Mouse (Mus musculus): ENCODE data around the gene Pet100. TPM values are rescaled to one million over a fixed set of nuclear protein-coding genes. Genes with fewer than 3 reads are reported as not detected.
"Not testable (repeated sequence)": the region's sequence is repeated elsewhere in the genome, so short reads cannot be mapped to it uniquely, and the experiment has no call there.

Gene Pet100
- 67.1 and 72.7 TPM in 2 replicates for polyA plus RNA-seq (2012; rRNA removed)

- Histone ChIP-seq H3K27ac (ENCODE audit: insufficient read depth, low read length) (no peak within 1 kb of the TSS), H3K4me1 (ENCODE audit: control insufficient read depth, insufficient read depth, low read length) (peaks cover 2% of the 10 kb centered on the region; the same call in 1 of the 2 replicates)
- TF ChIP-seq POLR2A (IDR thresholded peaks at IDR 0.05; ENCODE audit: extremely low read depth, insufficient read depth, low read length) (peak; percentile 72), CTCF (IDR thresholded peaks at IDR 0.05; ENCODE audit: extremely low read depth, insufficient read depth, low read length) (no peak)
Observed at GRCm38 (mm10) chr8:3621199-3621970, at the start of gene Pet100, which contains the start of gene Xab2. Pet100 (plus strand) TSS chr8:3621548. Xab2 (minus strand) TSS chr8:3621316.

GRCm38 (mm10) chr8:3574546-3574945, 46.8 kb upstream of the Pet100 start:
- TF ChIP-seq POLR2A (IDR thresholded peaks at IDR 0.05; ENCODE audit: extremely low read depth, insufficient read depth, low read length) (no peak), CTCF (IDR thresholded peaks at IDR 0.05; ENCODE audit: extremely low read depth, insufficient read depth, low read length) (no peak)
- H3K4me1 ChIP-seq (ENCODE audit: control insufficient read depth, insufficient read depth, low read length) = no peaks in the 10 kb centered on the region
- H3K27ac ChIP-seq (ENCODE audit: insufficient read depth, low read length) = no peak overlapping the region
- no peak overlapping the region for H3K4me3 ChIP-seq (ENCODE audit: insufficient read depth, low read length)

More at GRCm38 (mm10) chr8:3621199-3621970, at the start of gene Pet100, which contains the start of gene Xab2:
- peak within 1 kb of the TSS; percentile 67 for H3K4me3 ChIP-seq (ENCODE audit: insufficient read depth, low read length)

- no peak for TF ChIP-seq POLR2A (IDR thresholded peaks at IDR 0.05; ENCODE audit: extremely low read depth, insufficient read depth, low read length)
- no peak for TF ChIP-seq CTCF (IDR thresholded peaks at IDR 0.05; ENCODE audit: extremely low read depth, insufficient read depth, low read length)
- H3K27ac ChIP-seq (ENCODE audit: insufficient read depth, low read length) = no peak overlapping the region
- H3K4me3 ChIP-seq (ENCODE audit: insufficient read depth, low read length) = no peak overlapping the region
- no peaks in the 10 kb centered on the region for H3K4me1 ChIP-seq (ENCODE audit: control insufficient read depth, insufficient read depth, low read length)
Observed at GRCm38 (mm10) chr8:3576211-3576960, 45.0 kb upstream of the Pet100 start.

- TF ChIP-seq CTCF (IDR thresholded peaks at IDR 0.05; ENCODE audit: extremely low read depth, insufficient read depth, low read length) (no peak), POLR2A (IDR thresholded peaks at IDR 0.05; ENCODE audit: extremely low read depth, insufficient read depth, low read length) (no peak)
- H3K27ac ChIP-seq (ENCODE audit: insufficient read depth, low read length) = no peak overlapping the region
- no peaks in the 10 kb centered on the region for H3K4me1 ChIP-seq (ENCODE audit: control insufficient read depth, insufficient read depth, low read length)
- no peak overlapping the region for H3K4me3 ChIP-seq (ENCODE audit: insufficient read depth, low read length)
Observed at GRCm38 (mm10) chr8:3579390-3580364, 41.7 kb upstream of the Pet100 start.

- not testable (repeated sequence) for H3K4me1 ChIP-seq (ENCODE audit: control insufficient read depth, insufficient read depth, low read length); H3K4me3 ChIP-seq (ENCODE audit: insufficient read depth, low read length); H3K27ac ChIP-seq (ENCODE audit: insufficient read depth, low read length)
Observed at GRCm38 (mm10) chr8:3581961-3582360, 39.4 kb upstream of the Pet100 start.

GRCm38 (mm10) chr8:3586452-3586851, 34.9 kb upstream of the Pet100 start:
- Histone ChIP-seq H3K27ac (ENCODE audit: insufficient read depth, low read length) (no peak overlapping the region), H3K4me1 (ENCODE audit: control insufficient read depth, insufficient read depth, low read length) (no peaks in the 10 kb centered on the region), H3K4me3 (ENCODE audit: insufficient read depth, low read length) (no peak overlapping the region; the same call in 1 of the 2 replicates)
- TF ChIP-seq POLR2A (IDR thresholded peaks at IDR 0.05; ENCODE audit: extremely low read depth, insufficient read depth, low read length) (no peak), CTCF (IDR thresholded peaks at IDR 0.05; ENCODE audit: extremely low read depth, insufficient read depth, low read length) (no peak)

- H3K27ac ChIP-seq (ENCODE audit: insufficient read depth, low read length) = no peak within 1 kb of the TSS
- TF ChIP-seq CTCF (IDR thresholded peaks at IDR 0.05; ENCODE audit: extremely low read depth, insufficient read depth, low read length) = no peak
- no peak for TF ChIP-seq POLR2A (IDR thresholded peaks at IDR 0.05; ENCODE audit: extremely low read depth, insufficient read depth, low read length)
- H3K4me3 ChIP-seq (ENCODE audit: insufficient read depth, low read length) = peak within 1 kb of the TSS; percentile 81
- H3K4me1 ChIP-seq (ENCODE audit: control insufficient read depth, insufficient read depth, low read length) = no peaks in the 10 kb centered on the region
Observed at GRCm38 (mm10) chr8:3586993-3587390, 34.4 kb upstream of the Pet100 start, which contains the start of gene Camsap3. Camsap3 (plus strand) TSS chr8:3587293.

GRCm38 (mm10) chr8:3587391-3588257, 33.7 kb upstream of the Pet100 start:
- TF ChIP-seq POLR2A (IDR thresholded peaks at IDR 0.05; ENCODE audit: extremely low read depth, insufficient read depth, low read length) (peak; percentile 70; the same call in 1 of the 2 replicates), CTCF (IDR thresholded peaks at IDR 0.05; ENCODE audit: extremely low read depth, insufficient read depth, low read length) (no peak)
- Histone ChIP-seq H3K4me3 (ENCODE audit: insufficient read depth, low read length) (peak overlapping the region; percentile 81), H3K4me1 (ENCODE audit: control insufficient read depth, insufficient read depth, low read length) (no peaks in the 10 kb centered on the region), H3K27ac (ENCODE audit: insufficient read depth, low read length) (no peak overlapping the region)

Data from cortical plate, adult 2 months (tissue).